Mouse (Mus musculus): ENCODE data around the gene Actn4.

Actn4 gene

DNA sequence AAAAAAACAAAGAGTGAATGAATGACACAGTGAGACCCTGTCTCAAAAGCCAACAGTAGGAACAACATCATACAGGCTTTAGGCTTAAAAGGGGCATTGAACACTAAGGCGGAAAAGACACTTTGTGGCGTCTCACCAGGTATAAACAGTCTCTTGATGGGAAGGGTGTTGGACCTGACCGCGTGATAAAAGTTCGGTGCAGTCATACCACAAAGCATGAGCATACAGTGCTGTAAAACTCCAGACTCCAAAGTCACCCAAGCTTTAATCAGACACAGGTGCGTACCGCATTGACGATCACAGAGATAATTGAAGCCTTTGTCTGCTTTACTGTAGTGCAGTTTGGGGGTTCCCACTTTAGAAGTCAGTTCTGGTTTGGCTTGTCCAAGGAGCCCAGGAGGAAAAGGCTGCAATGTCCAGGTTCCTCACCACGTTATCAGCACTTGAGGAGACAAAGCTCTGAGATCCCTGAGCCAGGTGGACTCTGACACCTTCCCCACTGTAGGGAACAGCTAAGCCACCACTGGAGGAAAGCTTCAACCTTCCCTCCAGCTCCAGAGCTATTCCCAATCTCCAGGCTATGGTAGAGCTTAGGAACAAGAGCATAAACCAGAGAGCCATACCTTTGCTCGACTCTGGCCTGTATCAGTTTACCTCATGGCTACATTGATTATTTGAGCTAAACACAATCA, 11.6 kb downstream of the Actn4 start:
- no peak for DNase-seq (ENCODE audit: low read depth, low spot score)

DNA sequence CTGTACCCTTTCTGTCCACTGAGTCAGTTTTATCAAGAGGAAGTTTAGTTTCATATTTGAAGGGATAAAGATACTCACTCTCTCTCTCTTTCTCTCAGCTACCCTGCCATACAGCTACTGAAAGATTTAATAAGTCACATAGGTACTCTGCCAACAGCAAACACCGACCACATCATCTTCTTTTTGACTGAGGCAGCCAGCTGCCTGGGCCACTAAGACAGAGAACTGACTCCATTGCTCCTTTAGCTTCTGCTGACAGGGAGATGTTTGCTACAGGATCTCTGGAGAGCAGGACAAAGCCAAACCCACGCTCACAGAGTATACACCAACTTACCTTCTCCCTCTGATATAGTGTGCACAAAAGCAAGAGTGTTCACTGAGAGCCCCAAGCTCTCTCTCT, 12.8 kb downstream of the Actn4 start:
- no peak for DNase-seq (ENCODE audit: low read depth, low spot score)

DNA sequence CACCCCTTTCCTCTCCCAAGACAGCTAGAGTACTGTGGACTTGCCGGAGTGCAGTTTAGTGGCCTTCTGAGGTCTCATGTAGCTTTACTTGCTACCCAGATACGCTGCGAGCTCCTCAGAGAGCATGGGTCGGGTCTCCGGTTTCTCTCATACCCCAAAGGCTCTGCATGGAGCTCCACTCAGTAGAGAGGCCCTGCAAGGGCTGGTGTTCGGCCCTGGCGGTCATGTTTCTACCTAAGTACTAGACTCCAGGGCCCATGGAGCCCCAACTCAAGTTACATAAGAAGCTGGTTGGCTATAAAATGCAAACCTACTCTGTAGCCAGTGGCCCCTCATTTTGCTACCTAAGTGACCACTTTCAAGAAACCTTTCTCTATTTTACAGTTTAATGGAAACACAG, 13.4 kb downstream of the Actn4 start:
- DNase-seq (ENCODE audit: low read depth, low spot score): no peak

DNA sequence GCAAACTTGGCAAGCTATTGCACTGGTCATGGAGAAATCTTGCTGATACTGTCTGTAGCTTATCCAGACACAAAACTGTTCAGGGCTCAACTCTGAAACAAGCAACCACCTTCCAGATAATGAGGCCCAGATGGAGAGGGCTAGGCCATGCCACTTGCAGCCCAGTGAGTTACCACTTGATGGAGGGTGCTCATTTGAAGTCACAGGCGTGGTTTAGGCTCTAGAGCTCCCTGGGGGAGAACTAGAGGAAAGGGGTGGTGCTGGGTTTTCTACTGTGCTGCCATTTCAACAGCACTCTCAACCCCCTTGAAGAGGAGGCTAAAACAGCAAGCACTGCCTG, 15.9 kb downstream of the Actn4 start:
- DNase-seq (ENCODE audit: low read depth, low spot score): no peak

DNA sequence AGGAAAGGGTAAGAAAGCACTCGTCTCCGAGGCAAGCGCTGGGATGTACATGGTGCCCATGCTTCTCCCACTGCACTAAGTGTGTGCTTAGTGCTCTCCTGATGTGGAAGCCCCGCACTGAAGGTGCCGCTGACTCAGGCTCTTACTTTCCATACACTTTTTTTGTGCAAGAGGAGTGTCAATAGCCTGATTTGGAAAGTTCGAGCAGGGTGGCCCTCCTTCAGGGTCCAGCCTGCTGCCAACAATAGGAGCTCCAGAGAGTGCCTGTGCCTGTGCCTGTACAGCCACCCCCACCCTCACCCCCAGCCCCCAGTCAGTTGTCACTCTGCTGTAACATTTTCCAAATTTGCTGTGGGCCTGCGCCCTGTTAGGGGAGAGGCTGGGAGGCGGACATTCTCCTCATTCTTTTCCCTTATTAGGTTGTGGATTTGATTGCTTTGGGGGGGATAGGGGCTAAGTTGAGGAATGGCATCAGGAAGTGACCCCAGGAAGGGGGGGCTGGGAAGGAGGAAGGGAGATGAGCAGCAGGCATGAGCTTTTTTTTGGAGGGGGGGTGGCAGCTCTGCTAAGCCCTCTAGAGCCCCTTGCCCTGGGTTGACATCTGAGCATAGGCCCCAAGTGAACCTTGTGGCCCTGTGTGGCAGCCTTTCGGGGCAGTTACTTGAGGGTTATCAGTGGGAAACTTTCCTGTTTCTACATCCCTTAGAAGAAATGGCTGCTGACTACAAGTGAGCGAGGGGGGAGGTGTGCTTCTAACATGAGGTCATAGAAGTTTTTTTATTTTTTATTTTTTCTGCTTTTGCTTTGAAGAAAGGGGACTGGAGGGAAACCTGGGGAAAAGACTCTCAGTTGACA, 16.5 kb downstream of the Actn4 start:
- DNase-seq (ENCODE audit: low read depth, low spot score): no peak

DNA sequence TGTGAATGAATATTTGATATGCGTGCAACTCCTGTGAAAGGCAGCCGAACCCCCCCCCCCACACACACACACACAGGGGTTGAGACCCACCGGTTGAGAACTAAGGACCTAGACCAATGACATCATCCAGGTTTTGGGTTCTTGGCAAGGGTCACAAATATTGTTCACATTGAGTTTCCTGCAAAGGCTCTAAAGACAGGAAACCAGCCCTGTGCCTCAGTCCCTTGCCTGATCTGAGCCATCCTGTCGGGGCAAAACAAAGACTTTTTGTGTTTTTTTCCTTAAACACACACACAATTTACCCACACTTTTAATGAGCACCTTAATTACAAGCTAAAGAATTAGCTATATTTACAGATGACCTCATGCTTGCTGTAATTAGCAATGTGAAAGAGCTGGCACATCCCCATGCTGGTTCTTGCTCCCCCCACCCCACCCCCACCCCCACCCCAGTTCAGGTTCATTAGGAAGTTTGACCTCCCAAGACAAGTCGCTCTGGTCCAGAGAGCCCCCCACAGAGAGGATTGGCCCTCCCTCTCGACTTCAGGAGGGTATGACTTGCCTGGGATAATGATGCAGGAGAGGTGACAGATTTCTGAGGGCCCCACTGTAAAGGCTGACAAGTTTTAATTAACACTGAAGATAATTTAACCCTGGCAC, 17.3 kb downstream of the Actn4 start:
- no peak for DNase-seq (ENCODE audit: low read depth, low spot score)

GRCm38 (mm10) chr7:28943451-28944180, 18.5 kb downstream of the Actn4 start:
- no peak for DNase-seq (ENCODE audit: low read depth, low spot score)

- no peak for DNase-seq (ENCODE audit: low read depth, low spot score)
Measured at GRCm38 (mm10) chr7:28941542-28941941, 20.6 kb downstream of the Actn4 start.

GRCm38 (mm10) chr7:28941129-28941528, 21.0 kb downstream of the Actn4 start:
- no peak for DNase-seq (ENCODE audit: low read depth, low spot score)

GRCm38 (mm10) chr7:28939418-28940183, 22.5 kb downstream of the Actn4 start:
- no peak for DNase-seq (ENCODE audit: low read depth, low spot score)

GRCm38 (mm10) chr7:28938654-28939053, 23.5 kb downstream of the Actn4 start:
- DNase-seq (ENCODE audit: low read depth, low spot score): no peak

DNA sequence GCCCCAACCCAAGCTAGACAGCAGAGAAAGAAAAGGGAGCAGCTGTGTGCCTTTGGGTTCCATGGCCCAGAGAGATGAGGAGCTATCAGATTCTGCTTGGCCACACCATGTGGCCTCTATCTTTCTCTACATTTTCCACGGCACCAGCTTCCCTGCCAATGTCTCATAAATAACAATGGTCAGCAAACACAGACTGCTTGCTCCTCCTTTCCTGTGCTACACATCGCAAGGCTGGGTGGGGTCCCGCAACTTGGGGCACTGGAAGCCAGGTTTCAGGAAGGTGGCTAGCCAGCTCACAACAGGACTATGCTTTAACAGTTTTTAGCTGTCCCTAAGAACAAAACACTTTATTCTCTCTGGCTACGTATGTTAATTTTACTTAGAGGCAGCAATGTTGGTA, 25.4 kb downstream of the Actn4 start:
- no peak for DNase-seq (ENCODE audit: low read depth, low spot score)

DNA sequence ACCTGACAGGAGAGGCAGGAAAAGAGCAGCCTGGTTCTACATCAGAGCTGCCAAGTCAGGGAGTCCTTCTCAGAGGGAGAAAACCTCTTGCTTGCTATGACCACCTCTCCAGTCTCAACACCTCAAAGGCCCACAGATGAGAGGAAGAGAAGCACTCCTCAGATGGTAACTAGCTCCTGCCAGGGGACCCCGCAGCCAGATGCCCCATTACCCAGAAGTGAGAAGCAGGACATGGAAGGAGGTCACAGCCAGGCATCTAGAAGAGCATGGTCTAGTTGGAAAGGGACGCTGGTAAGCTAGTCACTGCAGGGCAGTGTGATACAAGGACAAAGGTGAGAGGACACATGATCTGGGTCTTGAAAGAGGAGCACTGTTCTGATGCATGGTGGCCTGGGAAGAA, 28.3 kb downstream of the Actn4 start:
- no peak for DNase-seq (ENCODE audit: low read depth, low spot score)

GRCm38 (mm10) chr7:28932421-28933041, 29.6 kb downstream of the Actn4 start:
- no peak for DNase-seq (ENCODE audit: low read depth, low spot score)

- no peak for DNase-seq (ENCODE audit: low read depth, low spot score)
Measured at GRCm38 (mm10) chr7:28931695-28932039, 30.5 kb downstream of the Actn4 start.

DNA sequence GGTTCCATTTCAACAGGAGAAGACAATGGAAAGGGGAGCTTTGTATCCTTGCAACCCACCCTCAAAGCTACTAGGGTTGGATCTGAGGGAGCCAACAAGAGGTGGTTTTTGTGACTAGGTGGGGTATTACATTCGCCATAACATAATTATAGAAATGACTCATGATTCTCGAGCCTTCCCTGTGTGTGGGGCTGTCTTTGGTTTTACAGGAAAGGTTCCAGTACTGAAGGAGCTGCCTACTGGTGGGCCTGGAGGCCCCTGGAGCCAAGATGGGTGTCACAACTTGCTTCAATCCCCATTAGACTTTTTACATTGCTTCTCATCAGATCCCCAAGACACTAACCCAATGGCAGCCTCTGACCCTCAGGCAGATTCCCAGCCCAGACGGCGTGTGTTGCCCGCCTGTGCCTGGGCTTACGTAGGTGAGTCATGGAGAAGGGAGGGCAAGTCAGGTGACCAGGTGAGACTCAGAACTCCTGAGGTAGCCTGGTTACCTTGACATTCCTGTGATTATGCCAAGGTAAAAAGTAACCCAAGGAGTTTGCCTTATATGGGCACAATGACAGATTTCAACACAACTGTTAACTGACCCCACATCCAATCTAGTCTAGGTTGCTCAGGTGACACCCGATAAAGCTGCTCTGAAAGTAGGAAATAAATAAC, 31.0 kb downstream of the Actn4 start:
- DNase-seq (ENCODE audit: low read depth, low spot score): no peak

DNA sequence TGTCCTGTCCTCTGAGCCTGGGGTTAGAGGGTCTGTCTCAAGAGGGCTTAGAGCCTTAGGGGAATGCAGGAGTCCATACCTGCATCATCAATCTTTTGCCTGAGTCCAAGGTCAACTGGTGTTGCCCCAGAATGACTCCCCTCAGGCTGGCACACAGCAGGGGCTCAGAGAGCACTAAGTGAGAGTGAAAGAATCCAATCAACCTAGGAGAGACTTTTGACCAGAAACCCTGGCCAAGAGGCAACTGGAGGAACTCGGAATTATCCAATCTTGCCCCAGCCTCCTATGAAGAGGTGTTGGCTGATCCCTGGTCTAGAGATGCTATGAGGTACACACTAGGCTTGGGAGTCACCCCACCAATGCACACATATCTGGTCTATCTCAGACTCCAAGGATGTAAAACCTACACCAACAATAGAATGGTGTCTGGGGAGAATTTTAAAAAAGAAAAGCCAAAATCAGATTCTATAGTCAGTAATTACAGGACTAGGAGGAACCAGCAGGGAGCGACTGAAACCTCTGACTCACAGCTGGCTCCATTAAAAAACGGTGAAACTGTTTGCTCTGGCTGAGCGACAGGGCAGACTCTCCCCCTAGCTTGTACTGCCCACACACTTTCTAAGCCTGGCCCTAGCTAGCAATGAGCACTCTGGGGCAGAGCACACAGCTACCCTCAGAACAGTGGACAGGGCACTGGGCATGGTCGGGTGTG, 31.7 kb downstream of the Actn4 start:
- no peak for DNase-seq (ENCODE audit: low read depth, low spot score)

GRCm38 (mm10) chr7:28929381-28929780, 32.8 kb downstream of the Actn4 start:
- no peak for DNase-seq (ENCODE audit: low read depth, low spot score)

GRCm38 (mm10) chr7:28926172-28926571, 36.0 kb downstream of the Actn4 start:
- DNase-seq (ENCODE audit: low read depth, low spot score): no peak

GRCm38 (mm10) chr7:28925317-28925716, 36.8 kb downstream of the Actn4 start:
- DNase-seq (ENCODE audit: low read depth, low spot score): no peak
